Mouse (Mus musculus): ENCODE results near the gene Rom1.
"Not testable (repeated sequence)": the region's sequence is repeated elsewhere in the genome, so short reads cannot be mapped to it uniquely, and the experiment has no call there.

The Rom1 gene

GRCm38 (mm10) chr19:8897865-8898495 lies 31.2 kb downstream of the Rom1 start, which contains the start of gene Ganab:
Gene Ganab, plus strand, starts transcription at chr19:8898071.
- DNase-seq (ENCODE audit: low read depth in 2 of 2, low spot score in 2 of 2): peak; percentile 90 to 92

GRCm38 (mm10) chr19:8897211-8897864 lies 31.8 kb downstream of the Rom1 start:
- not testable (repeated sequence) for DNase-seq (ENCODE audit: low read depth in 2 of 2, low spot score in 2 of 2)

GRCm38 (mm10) chr19:8896231-8896630 lies 32.9 kb downstream of the Rom1 start:
- not testable (repeated sequence) for DNase-seq (ENCODE audit: low read depth in 2 of 2, low spot score in 2 of 2)

- DNase-seq (ENCODE audit: low read depth in 2 of 2, low spot score in 2 of 2): no peak
Measured at GRCm38 (mm10) chr19:8895397-8895960, 33.7 kb downstream of the Rom1 start.

DNA sequence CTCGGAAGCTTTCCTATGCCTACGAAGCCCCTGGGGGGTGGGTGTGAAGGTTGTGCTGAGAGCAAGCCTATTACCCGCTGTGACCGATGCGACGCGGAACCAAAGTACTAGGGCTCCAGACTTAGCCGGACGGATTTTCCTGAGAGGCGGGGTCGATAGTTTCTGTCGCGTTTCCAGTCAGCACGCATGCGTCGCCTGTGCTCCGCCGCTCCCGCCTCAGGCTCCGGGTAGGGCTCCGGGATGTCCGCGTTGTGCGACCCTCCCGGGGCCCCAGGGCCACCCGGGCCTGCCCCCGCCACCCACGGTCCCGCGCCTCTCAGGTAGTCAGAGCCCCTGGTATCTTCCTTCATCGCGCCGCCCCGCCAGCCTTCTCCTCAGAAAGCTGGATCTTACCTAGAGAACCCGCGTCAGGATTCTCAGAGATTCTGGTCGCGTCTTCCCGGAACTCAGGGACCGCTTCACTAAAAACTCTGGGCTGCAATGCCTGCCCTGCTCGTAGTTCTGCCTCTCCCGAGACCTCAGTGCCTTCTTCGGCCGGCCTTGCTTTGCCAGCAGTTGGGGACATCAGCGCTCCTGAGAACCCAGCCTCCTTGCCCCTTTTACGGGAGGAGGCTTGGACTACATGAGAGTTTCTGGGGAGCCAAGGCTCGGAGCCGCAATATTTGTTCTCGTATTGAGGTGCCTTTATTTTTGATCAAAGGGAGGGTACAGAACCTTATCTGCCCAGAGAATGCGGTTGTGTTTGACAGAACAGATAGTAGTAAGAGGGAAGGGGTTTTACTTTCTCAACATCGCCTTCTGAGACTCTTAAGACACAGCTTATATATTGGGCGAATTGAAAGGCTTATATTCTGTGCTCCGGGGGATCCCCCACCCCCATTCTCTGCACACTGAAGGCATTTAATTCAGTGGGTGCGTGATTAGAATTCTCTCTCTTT lies 36.1 kb downstream of the Rom1 start, which contains the start of gene Ints5:
Gene Ints5, plus strand, starts transcription at position 177 of the 938 bp plus-strand sequence.
- DNase-seq (ENCODE audit: low read depth in 2 of 2, low spot score in 2 of 2): peak; percentile 76 to 85

GRCm38 (mm10) chr19:8888511-8889385 lies 40.4 kb downstream of the Rom1 start, which contains the start of the genes 1810009A15Rik and Gm49416:
Gene 1810009A15Rik, plus strand, starts transcription at chr19:8888853.
Gene Gm49416, plus strand, starts transcription at chr19:8888926.
- peak; percentile 94 for DNase-seq (ENCODE audit: low read depth in 2 of 2, low spot score in 2 of 2)

DNA sequence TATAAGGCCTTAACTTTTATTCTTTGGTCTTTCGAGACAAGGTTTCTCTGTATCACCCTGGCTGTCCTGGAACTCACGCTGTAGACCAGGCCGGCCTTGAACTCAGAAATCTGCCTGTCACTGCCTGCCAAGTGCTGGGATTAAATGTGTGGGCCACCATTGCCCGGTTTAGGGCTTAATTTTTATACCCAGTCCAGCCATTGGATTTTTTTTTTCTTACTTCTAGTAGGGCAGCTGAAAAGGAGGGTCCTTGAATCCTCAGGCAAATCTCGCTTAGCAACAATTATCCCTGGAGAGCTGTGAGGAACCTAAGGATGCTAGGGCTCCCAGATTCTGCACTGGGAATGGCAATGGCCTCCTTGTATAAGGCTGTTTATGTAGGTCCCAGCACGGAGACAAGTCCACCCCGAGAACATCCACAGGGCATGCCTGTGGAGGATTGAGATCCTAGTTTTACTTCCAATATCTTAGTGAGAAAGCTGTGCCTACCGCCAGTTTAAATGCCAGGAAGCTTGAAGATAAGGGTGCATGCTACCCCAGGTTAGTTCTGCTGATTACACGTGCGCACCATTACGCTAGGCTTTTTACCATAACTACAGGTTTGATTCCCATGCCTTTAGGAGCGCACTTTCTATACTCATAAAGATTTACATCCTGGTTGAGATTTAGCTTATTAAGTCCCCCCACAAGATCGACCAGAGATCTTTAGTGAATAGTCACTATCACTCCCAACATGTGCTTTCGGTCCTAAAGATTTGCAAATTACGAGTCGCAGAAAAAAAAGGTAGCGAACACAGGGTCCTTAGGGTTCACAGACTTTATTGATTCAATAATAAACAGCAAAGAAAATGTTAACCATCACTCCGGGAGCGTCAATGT lies 41.3 kb downstream of the Rom1 start:
- DNase-seq (ENCODE audit: low read depth in 2 of 2, low spot score in 2 of 2): no peak

- DNase-seq (ENCODE audit: low read depth in 2 of 2, low spot score in 2 of 2): no peak
Measured at GRCm38 (mm10) chr19:8886916-8887584, 42.1 kb downstream of the Rom1 start.

DNA sequence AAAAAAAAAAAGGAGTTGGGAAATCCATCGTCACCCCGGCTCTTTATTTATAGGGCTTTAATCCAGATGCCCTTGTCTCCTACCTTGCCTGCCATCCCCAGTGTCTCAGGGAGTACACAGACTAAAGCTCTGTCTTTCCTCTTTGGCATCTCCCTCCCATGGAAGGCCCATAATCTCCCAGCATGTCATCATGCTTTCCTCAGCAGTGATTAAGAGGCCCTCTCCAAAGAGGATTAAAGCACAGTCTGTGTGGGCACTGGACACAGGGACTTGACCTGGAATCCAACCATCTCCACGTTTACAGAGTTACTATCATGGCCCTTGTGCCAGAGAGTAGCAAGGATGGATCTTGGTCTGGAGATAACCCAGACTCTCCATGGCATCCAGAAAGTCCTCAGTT lies 45.5 kb downstream of the Rom1 start, which contains the start of the genes Lbhd1 and Gm49403:
Gene Lbhd1, plus strand, starts transcription at position 117 of the 400 bp plus-strand sequence.
Gene Gm49403, plus strand, starts transcription at position 315 of the 400 bp plus-strand sequence.
- DNase-seq (ENCODE audit: low read depth in 2 of 2, low spot score in 2 of 2): no peak

DNA sequence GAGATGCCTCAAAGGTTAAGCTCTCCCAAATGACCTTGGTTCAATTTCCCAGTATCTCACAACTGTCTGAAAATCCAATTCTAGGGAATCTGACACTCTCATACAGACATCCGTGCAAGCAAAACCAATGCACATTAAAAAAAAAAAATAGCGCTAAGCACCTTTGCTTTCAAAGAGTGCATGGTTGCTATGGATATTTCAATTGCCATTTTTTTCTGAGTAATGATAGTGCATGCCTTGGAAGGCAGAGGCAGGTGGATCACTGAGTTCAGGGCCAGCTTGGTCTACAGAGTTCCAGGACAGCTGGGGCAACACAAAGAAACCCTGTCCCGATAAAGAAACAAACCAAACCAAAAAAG lies 48.1 kb downstream of the Rom1 start:
- DNase-seq (ENCODE audit: low read depth in 2 of 2, low spot score in 2 of 2): no peak

GRCm38 (mm10) chr19:8880311-8881033 lies 48.7 kb downstream of the Rom1 start, which contains the start of gene Uqcc3:
Gene Uqcc3, minus strand, starts transcription at chr19:8880923.
- peak; percentile 83 to 90 for DNase-seq (ENCODE audit: low read depth in 2 of 2, low spot score in 2 of 2)
